Mouse (Mus musculus): ENCODE measurements around the gene Chmp5.

- TF ChIP-seq CTCF (conservative IDR thresholded peaks at IDR 0.05; ENCODE audit: low read length) (peak; percentile 26; the same call in 1 of the 2 replicates), NANOG (IDR thresholded peaks at IDR 0.05; ENCODE audit: borderline replicate concordance, low read length) (no peak), POU5F1 (IDR thresholded peaks at IDR 0.05; ENCODE audit: borderline replicate concordance, low read length) (no peak)
These were observed 52.8 kb downstream of the Chmp5 start for GRCm38 (mm10) chr4:41000842-41001639.

Data from E14TG2a.4 (cell line).